In the genomic region with DNA sequence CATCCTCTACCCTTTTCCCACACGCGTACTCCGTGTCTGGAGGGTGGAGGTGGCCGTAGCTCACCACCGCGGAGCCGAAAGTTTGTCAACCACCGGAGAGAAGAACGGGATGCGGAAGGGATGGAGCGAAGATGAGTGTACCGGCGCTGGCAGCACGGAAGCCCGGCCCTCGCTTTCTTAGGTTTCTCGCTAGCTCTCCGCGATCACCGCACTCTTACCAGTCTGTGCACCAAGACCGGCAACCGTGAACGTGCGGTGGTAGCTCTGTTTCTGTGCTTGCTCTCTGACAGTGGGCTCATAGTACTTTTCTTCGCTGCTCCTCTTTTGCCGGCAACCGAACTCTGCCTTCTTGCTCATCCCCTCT, we compare ENCODE assay signal across 8 mouse cellular contexts. TPM values are rescaled to one million over a fixed set of nuclear protein-coding genes. Genes with fewer than 3 reads are reported as not detected.
DNase-seq lines count a peak whose midpoint lies in the region; ATAC-seq and TF ChIP-seq lines count a peak whose summit lies in the region.

No protein-coding gene starts in this region.

- H3K9ac ChIP-seq in limb, embryonic 14.5 days (ENCODE audit: low read depth, low read length, severe bottlenecking): peak overlapping the region; percentile 78
- H3K9ac ChIP-seq in stomach, embryonic 15.5 days: peak overlapping the region; percentile 25

- no peaks in the 10 kb centered on the region for H3K9me3 ChIP-seq in limb, embryonic 14.5 days (ENCODE audit: control insufficient read depth, low read length)
- no peaks in the 10 kb centered on the region for H3K9me3 ChIP-seq in stomach, embryonic 15.5 days

- TF ChIP-seq CTCF in spleen, adult 2 months (IDR thresholded peaks at IDR 0.05; ENCODE audit: extremely low read depth, insufficient read depth, insufficient read length, insufficient replicate concordance): no peak

- H3K27me3 ChIP-seq in spleen, adult 2 months (ENCODE audit: control insufficient read depth, insufficient read depth, low read length): no peaks in the 10 kb centered on the region
- H3K27me3 ChIP-seq in limb, embryonic 14.5 days (ENCODE audit: control insufficient read depth, insufficient read depth, low read length): no peaks in the 10 kb centered on the region
- no peaks in the 10 kb centered on the region for H3K27me3 ChIP-seq in stomach, embryonic 15.5 days (replicated peaks)

- under 1% methylated on average over 27 of the region's 27 CpGs for WGBS in spleen, adult 2 months
- WGBS in limb, embryonic 14.5 days: under 1% methylated on average over 27 of the region's 27 CpGs
- WGBS in stomach, embryonic 15.5 days: under 1% methylated on average over 27 of the region's 27 CpGs

- ATAC-seq in limb, embryonic 14.5 days (ENCODE audit: low FRiP score, low read depth): peak; percentile 60
- peak; percentile 12 for ATAC-seq in stomach, embryonic 15.5 days (ENCODE audit: insufficient read depth, low FRiP score, low read depth)

- TF ChIP-seq POLR2A in spleen, adult 2 months (IDR thresholded peaks at IDR 0.05; ENCODE audit: low read depth, low read length): no peak
- TF ChIP-seq POLR2A in limb, embryonic 14.5 days (IDR thresholded peaks at IDR 0.05; ENCODE audit: borderline replicate concordance, extremely low read depth, insufficient read depth, insufficient read length): no peak

- H3K4me3 ChIP-seq in spleen, adult 2 months (ENCODE audit: extremely low read depth, insufficient read depth, insufficient read length): peak overlapping the region; percentile 88
- peak overlapping the region; percentile 79 for H3K4me3 ChIP-seq in limb, embryonic 14.5 days (replicated peaks; ENCODE audit: low read length)
- H3K4me3 ChIP-seq in stomach, embryonic 15.5 days (replicated peaks): peak overlapping the region; percentile 61

- peak; percentile 61 for DNase-seq in embryo, embryonic 10 days (ENCODE audit: low spot score)
- no peak for DNase-seq in embryo, embryonic 9.5 days (ENCODE audit: extremely low spot score)
- DNase-seq in spleen, adult 2 months (ENCODE audit: low read depth in 1 of 2, low spot score in 2 of 2): no peak
- DNase-seq in spleen, postnatal 10 days (ENCODE audit: low spot score in 2 of 2): no peak
- peak; percentile 23 for DNase-seq in limb, embryonic 14.5 days (ENCODE audit: low spot score)
- DNase-seq in right cerebral cortex, postnatal 4 days: no peak
- DNase-seq in layer of hippocampus, adult 8-10 months (ENCODE audit: low spot score in 2 of 2): no peak

- H3K4me1 ChIP-seq in spleen, adult 2 months (ENCODE audit: control insufficient read depth, insufficient read depth, insufficient read length): peaks cover 4% of the 10 kb centered on the region; the same call in 1 of the 2 replicates
- peaks cover 13% of the 10 kb centered on the region for H3K4me1 ChIP-seq in limb, embryonic 14.5 days (ENCODE audit: control insufficient read depth, insufficient read depth, low read length)
- peaks cover 14% of the 10 kb centered on the region for H3K4me1 ChIP-seq in stomach, embryonic 15.5 days

- H3K27ac ChIP-seq in spleen, adult 2 months (ENCODE audit: insufficient read depth, low read length): 0 out of 2 replicates have a peak overlapping the region, but pooled peaks have one; percentile 22
- peak overlapping the region; percentile 85 for H3K27ac ChIP-seq in limb, embryonic 14.5 days (replicated peaks; ENCODE audit: low read depth, low read length)
- peak overlapping the region; percentile 90 for H3K27ac ChIP-seq in stomach, embryonic 15.5 days

- peak overlapping the region; percentile 72 for H3K4me2 ChIP-seq in limb, embryonic 14.5 days (replicated peaks; ENCODE audit: low read depth, low read length, severe bottlenecking)
- H3K4me2 ChIP-seq in stomach, embryonic 15.5 days: peak overlapping the region; percentile 78

- no peaks in the 10 kb centered on the region for H3K36me3 ChIP-seq in spleen, adult 2 months (ENCODE audit: control insufficient read depth, insufficient read depth, low read length)
- no peaks in the 10 kb centered on the region for H3K36me3 ChIP-seq in limb, embryonic 14.5 days (ENCODE audit: control insufficient read depth, insufficient read depth, low read length)
- no peaks in the 10 kb centered on the region for H3K36me3 ChIP-seq in stomach, embryonic 15.5 days

RNA-seq across cellular contexts. Expression of a gene that starts 0.5 kb away (rescaled TPM):
- 4.2 and 4.6 TPM in 2 replicates for polyA plus RNA-seq in spleen, adult 2 months (2012; rRNA removed)
- 25.2 and 30.2 TPM in 2 replicates for polyA plus RNA-seq in limb, embryonic 14.5 days (2012; rRNA removed)
- polyA plus RNA-seq in limb, embryonic 14.5 days (2014; fragmentation: Nextera tagmentation; extraction: Ambion mirVana): 50.0 and 56.9 TPM in 2 replicates
- 55.9 and 59.2 TPM in 2 replicates for polyA plus RNA-seq in stomach, embryonic 15.5 days (2015; fragmentation: Nextera tagmentation; extraction: Ambion mirVana)
- total RNA-seq in layer of hippocampus, adult 8-10 months (2022): 10 to 100 TPM; 20.4 to 23.8 (median 20.6) TPM

RNA-seq across cellular contexts. Expression of a gene that starts 10.5 kb away (rescaled TPM):
- polyA plus RNA-seq in spleen, adult 2 months (2012; rRNA removed): not detected in 2 replicates
- polyA plus RNA-seq in limb, embryonic 14.5 days (2012; rRNA removed): 0.88 and 1.1 TPM in 2 replicates
- 1.2 and 1.3 TPM in 2 replicates for polyA plus RNA-seq in limb, embryonic 14.5 days (2014; fragmentation: Nextera tagmentation; extraction: Ambion mirVana)
- 0.06 and 0.21 TPM in 2 replicates for polyA plus RNA-seq in stomach, embryonic 15.5 days (2015; fragmentation: Nextera tagmentation; extraction: Ambion mirVana)
- total RNA-seq in layer of hippocampus, adult 8-10 months (2022): not detected

Comparison
In these comparisons a context has a peak if more than half of its experiments do, and no peak if none do; other contexts are left out.
1. DNase-seq: peak in embryo, embryonic 10 days (single experiment) and limb, embryonic 14.5 days (single experiment); none in embryo, embryonic 9.5 days (single experiment), spleen, adult 2 months (0 of 2), spleen, postnatal 10 days (0 of 2), right cerebral cortex, postnatal 4 days (single experiment) and layer of hippocampus, adult 8-10 months (0 of 2).
2. H3K27ac ChIP-seq: peak in every context shown above with its lines; median percentile 90 in stomach, embryonic 15.5 days; 85 in limb, embryonic 14.5 days; 22 in spleen, adult 2 months.
3. Peak in every context shown above with its lines, with median percentiles within 50 percentile points of each other: H3K4me3 ChIP-seq.